Mouse (Mus musculus): ENCODE measurements around the gene Clcn1.

Gene Clcn1

GRCm38 (mm10) chr6:42350021-42350967 is 63.8 kb downstream of the Clcn1 start:
- peak; percentile 85 to 86 for DNase-seq (ENCODE audit: low spot score in 2 of 2)

GRCm38 (mm10) chr6:42350968-42351775 is 64.7 kb downstream of the Clcn1 start:
- DNase-seq (ENCODE audit: low spot score in 2 of 2), result peak in 1 of 2 experiments; percentile 7

- DNase-seq (ENCODE audit: low spot score in 2 of 2), result peak in 1 of 2 experiments; percentile 34
Measured at GRCm38 (mm10) chr6:42351776-42352485, 65.4 kb downstream of the Clcn1 start.

GRCm38 (mm10) chr6:42352486-42352846 is 66.0 kb downstream of the Clcn1 start:
- no peak for DNase-seq (ENCODE audit: low spot score in 2 of 2)

- peak in 1 of 2 experiments; percentile 46 for DNase-seq (ENCODE audit: low spot score in 2 of 2)
Measured at GRCm38 (mm10) chr6:42353180-42353579, 66.7 kb downstream of the Clcn1 start.

GRCm38 (mm10) chr6:42354076-42355019 is 67.9 kb downstream of the Clcn1 start:
- peak in 1 of 2 experiments; percentile 58 for DNase-seq (ENCODE audit: low spot score in 2 of 2)

- DNase-seq (ENCODE audit: low spot score in 2 of 2), result no peak
Measured at GRCm38 (mm10) chr6:42355366-42355765, 68.9 kb downstream of the Clcn1 start.

GRCm38 (mm10) chr6:42355794-42356600 is 69.5 kb downstream of the Clcn1 start:
- DNase-seq (ENCODE audit: low spot score in 2 of 2), result no peak

GRCm38 (mm10) chr6:42356913-42357312 is 70.4 kb downstream of the Clcn1 start:
- no peak for DNase-seq (ENCODE audit: low spot score in 2 of 2)

GRCm38 (mm10) chr6:42357901-42358300 is 71.4 kb downstream of the Clcn1 start:
- DNase-seq (ENCODE audit: low spot score in 2 of 2), result no peak

- DNase-seq (ENCODE audit: low spot score in 2 of 2), result no peak
Measured at GRCm38 (mm10) chr6:42358901-42359300, 72.4 kb downstream of the Clcn1 start.

- DNase-seq (ENCODE audit: low spot score in 2 of 2), result peak; percentile 73 to 74
Measured at GRCm38 (mm10) chr6:42359364-42360147, 73.1 kb downstream of the Clcn1 start.

- no peak for DNase-seq (ENCODE audit: low spot score in 2 of 2)
Measured at GRCm38 (mm10) chr6:42360231-42360840, 73.9 kb downstream of the Clcn1 start.

- DNase-seq (ENCODE audit: low spot score in 2 of 2), result no peak
Measured at GRCm38 (mm10) chr6:42361041-42361895, 74.8 kb downstream of the Clcn1 start.

- DNase-seq (ENCODE audit: low spot score in 2 of 2), result no peak
Measured at GRCm38 (mm10) chr6:42362074-42362473, 75.6 kb downstream of the Clcn1 start.

GRCm38 (mm10) chr6:42362497-42362896 is 76.0 kb downstream of the Clcn1 start:
- DNase-seq (ENCODE audit: low spot score in 2 of 2), result no peak

- no peak for DNase-seq (ENCODE audit: low spot score in 2 of 2)
Measured at GRCm38 (mm10) chr6:42362974-42363373, 76.5 kb downstream of the Clcn1 start.

- DNase-seq (ENCODE audit: low spot score in 2 of 2), result no peak
Measured at GRCm38 (mm10) chr6:42364066-42364465, 77.6 kb downstream of the Clcn1 start.
